Mouse (Mus musculus): ENCODE results near the gene Rbpj. TPM values are rescaled to one million over a fixed set of nuclear protein-coding genes. Genes with fewer than 3 reads are reported as not detected.
"Not testable (repeated sequence)": the region's sequence is repeated elsewhere in the genome, so short reads cannot be mapped to it uniquely, and the experiment has no call there.

Rbpj gene
- total RNA-seq, 2 experiments from 2014 or later, result 22.1 to 22.5 TPM

DNA sequence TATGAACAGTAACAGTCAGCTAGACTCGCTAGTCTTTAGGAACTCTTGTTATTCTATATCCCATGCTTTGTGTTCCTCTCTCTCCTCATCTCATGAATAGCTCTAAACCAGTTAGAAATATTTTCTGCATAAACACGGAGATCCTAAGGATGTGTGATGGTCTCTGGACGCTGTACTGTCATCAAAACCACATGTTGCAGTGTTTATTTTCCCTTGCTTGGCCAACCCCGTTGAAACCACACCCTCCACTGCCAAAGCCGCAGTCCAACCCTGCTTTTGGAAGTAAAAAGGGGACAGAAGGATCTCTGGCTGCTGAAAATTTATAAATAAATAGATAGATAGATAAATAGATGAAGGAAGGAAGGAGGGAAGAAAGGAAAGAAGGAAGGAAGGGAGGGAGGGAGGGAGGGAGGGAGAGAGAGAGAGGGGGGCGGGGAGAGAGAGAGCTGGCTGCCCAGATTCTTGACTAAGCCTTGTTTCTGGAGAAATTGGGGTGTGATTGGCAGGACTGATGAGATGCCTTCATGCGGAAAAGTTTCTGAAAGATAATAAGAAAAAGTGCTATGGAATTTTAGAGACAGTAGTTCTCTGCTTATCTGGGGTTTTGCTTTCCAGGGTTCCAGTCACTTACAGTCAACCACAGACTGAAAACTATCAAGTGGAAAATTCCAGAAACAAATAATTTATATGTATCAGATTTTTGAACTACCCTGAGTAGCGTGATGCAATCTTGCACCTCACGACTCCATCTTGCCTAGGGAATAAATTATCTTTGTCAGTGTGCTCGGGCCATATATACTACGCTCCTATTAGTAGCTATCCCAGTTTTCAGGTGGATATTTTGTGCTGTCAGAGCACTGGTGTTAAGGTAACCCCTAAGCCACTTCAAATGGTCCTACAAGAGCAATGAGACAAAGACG is 70.9 kb downstream of the Rbpj start:
- intact Hi-C loops (cut with DNase I; ENCODE audit: low total_unique reads), result no loop called here
- peak; percentile 44 for DNase-seq

DNA sequence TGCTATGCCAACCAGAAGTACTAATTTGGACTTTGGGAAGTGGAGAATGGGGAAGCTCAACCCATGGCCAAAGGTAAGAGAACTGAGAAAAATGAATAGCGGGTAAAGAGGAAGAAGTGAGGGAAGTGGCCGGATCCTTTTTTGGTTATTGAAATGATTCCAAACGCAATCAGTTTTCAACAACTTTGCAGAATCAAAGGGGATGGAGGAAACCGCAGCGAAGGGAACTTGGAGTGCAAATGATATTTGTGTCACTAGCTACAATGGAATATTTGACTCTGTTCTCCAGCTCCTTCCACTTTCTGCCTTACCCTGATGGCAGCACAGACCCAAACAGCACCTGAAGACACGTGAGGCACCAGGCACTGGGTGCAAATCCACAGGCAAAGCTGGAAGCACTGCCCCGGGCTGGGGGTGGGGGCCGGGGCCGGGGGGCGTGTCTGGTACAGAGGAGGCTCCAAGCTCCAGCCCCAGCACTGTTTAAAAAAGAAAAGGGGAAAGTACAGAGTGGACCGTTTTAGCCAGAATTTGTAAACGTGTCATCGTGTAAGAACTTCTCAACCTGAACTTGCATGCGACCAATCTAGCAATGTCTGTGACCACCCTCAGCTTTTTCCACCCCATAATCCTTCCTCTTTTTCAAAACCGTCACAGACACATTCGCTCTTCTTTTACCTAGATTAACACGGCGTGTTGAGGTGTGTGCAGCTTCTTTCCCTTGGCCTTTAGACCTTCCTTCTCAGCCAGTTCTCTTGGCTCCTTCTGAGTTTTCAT is 74.1 kb downstream of the Rbpj start:
- DNase-seq, result no peak
- intact Hi-C loops (cut with DNase I; ENCODE audit: low total_unique reads), result no loop called here

DNA sequence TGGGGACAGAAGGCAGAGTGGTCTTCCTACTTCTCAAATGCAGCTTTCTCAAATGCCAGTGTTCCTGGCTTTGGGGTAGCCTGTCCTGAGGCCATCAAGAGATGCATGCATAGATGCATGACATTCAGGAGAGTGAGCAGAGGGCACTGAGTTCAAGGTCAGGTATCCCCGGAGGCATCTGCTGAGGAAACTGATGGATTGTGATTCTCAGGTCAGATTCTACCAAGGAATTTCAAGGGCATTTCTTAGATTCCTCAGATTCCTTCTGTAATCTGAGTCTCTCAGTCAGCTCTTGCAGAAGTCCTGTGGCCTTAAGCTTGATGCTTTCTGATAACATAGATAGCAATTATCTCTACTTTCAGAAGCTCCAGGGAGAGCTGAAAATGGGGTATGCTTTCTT is 76.1 kb downstream of the Rbpj start:
- no peak for DNase-seq
- intact Hi-C loops (cut with DNase I; ENCODE audit: low total_unique reads), result no loop called here

DNA sequence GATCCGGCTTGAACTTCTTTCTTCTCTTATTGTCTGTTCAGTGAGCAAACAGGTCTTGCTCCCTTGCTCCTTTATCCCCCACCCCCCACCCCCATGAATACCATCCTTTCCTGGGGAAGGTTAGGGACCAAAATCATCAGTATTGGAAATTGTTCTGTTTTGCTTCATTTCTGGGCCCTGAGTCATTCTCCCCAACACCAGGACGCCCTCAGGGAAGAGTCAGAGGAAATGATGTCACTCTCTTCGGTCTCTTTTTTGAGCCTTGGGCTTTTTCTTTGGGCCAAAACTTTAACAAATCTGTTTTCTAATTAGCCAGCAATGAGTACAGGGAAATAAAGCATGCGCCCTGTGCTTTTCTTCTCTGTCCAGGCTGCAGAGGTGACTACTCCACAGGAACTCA is 77.4 kb downstream of the Rbpj start:
- no peak for DNase-seq
- intact Hi-C loops (cut with DNase I; ENCODE audit: low total_unique reads), result no loop called here

DNA sequence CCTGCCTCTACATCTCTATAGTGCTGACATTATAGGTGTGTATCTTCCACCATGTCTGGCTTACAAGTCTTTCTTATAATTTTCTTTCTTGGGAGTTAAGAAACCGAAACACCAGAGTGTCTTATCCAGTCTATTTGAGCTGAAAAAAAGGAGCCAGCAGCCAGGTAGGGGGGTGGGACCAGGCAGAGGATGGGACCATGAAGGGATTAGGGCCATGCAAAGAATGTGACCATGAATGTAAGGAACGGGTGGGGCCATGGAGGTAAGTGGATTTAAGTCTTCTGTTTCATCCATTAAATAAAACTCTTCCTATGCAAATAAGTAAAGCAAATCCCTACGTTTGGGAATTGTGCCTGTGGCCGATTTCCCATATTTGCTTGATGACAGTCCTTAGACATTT is 78.0 kb downstream of the Rbpj start:
- intact Hi-C loops (cut with DNase I; ENCODE audit: low total_unique reads), result no loop called here
- no peak for DNase-seq

DNA sequence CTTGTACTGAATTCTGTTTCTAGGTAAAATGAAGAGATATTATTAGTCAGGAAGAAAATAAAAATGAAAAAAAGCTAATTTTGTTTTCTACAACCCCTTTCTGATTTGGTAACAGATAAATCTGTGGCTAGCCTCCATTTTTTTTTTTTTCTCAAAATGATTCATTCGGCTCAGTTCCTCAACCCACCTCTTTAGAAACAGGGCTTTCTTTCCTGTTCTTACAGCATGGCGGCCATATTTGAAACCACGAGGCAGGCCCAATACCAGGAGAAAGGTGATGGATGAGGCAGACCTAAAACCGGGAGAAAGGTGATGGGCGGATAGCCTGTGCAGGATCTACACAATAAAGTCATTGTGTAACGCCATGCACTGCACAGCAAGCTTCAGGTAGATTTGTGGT is 80.5 kb downstream of the Rbpj start:
- no peak for DNase-seq
- intact Hi-C loops (cut with DNase I; ENCODE audit: low total_unique reads), result no loop called here

DNA sequence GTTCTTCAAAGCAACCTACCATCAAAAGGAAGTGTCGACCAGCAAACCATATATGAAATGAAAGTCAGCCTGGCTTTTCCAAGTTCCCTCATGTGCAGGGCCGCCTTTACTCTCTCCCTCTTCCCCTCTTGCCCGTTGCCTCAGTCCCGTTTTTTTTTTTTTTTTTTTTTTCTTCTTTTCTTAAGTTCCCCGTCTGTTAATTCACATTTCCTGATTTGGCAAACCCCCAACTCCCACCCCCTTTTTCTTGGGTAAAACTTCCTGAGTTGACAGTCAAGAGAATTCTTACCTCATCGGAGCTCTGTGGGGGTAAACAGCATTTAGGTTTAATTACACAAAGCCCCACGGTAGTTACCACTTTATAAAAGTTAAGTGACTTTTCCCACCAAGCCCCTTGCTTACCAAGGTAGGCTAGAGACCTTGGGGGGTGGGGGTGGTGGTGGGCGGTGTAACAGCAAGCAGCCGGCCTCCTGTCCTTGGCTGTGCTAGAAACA is 81.1 kb downstream of the Rbpj start:
- intact Hi-C loops (cut with DNase I; ENCODE audit: low total_unique reads), result no loop called here
- DNase-seq, result peak; percentile 26

DNA sequence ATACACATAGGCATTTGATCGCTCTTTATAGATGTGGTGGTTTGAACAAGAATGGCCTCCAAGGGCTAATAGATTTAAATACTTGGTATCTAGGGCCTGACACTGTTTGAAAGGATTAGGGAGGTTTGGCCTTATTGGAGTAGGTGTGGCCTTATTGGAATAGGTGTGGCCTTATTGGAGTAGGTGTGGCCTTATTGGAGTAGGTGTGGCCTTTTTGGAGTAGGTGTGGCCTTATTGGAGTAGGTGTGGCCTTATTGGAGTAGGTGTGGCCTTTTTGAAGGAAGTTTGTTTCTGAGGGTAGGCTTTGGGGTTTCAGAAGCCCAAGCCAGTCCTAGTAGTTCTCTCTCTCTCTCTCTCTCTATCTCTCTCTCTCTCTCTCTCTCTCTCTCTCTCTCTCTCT is 84.4 kb downstream of the Rbpj start:
- DNase-seq; intact Hi-C loops (cut with DNase I; ENCODE audit: low total_unique reads): not testable (repeated sequence)

DNA sequence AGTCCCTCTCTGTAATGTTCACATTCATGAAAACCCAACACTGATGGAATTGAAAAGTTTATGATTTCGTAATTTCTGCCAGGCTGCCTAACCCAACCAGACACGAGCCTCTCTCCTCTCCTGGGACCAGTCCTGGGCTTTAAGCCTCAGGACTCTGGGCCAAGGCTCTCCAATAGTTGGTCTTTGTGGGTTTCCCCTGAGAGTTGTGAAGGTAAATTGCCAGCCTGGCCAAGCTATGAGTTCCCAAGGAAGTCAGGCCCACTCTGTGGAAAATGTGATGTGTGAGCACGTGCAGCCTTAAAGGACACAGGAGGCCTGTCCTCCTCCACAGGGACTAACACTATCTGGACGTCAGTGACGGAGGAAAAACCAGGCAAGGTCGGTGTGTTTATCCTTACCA is 85.4 kb downstream of the Rbpj start:
- intact Hi-C loops (cut with DNase I; ENCODE audit: low total_unique reads), result no loop called here
- DNase-seq, result no peak

DNA sequence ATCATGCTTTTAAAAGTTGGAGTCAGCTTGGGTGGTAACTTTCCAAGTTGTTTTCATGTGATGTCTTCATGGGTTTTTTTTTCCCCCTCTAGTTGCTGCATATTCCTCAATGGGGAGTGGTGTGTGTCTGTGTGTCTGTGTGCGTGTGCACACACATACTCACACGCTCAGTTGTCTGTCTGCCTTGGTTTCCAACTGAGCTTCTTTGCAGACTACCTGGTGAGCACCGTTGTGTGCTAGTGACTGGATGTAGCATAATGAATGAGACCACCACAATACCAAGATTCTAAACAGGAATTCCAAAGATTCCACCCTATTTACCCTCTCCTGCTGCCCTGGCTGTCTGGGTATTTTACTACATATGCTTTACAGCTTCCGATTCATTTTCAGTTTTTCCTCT is 86.0 kb downstream of the Rbpj start:
- DNase-seq, result no peak
- intact Hi-C loops (cut with DNase I; ENCODE audit: low total_unique reads), result no loop called here

DNA sequence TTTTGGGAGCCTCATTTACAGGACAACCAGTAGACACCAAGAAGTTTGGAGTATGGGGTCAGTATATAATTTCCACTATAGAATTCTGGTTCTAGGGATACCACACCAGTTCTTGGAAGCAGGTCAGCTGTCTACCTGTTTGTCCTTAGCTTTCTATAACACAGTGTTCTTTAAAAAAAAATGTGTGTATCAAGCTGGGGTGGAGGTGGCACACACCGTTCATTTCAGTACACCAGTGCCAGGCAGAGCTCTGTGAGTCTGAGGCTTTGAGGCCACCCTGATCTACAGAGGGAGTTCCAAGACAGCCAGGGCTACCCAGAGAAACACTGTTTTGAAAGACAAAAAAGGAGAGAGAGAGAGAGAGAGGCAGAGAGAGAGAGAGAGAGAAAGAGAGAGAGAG is 87.3 kb downstream of the Rbpj start:
- intact Hi-C loops (cut with DNase I; ENCODE audit: low total_unique reads), result no loop called here
- no peak for DNase-seq

DNA sequence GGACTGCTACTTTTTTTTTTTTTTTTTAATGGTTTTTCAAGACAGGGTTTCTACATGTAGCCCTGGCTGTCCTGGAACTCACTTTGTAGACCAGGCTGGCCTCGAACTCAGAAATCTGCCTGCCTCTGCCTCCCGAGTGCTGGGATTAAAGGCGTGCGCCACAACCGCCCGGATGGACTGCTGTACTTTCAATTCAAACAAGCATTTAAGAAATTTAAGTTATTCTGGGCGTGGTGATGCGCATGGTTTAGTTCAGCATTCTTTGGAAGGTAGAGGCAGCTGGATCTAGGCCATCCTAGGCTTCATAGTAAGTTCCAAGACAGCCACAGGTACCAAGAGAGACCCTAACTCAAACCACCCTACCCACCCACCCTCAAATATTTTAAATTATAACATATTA is 88.2 kb downstream of the Rbpj start:
- intact Hi-C loops (cut with DNase I; ENCODE audit: low total_unique reads), result no loop called here
- no peak for DNase-seq

DNA sequence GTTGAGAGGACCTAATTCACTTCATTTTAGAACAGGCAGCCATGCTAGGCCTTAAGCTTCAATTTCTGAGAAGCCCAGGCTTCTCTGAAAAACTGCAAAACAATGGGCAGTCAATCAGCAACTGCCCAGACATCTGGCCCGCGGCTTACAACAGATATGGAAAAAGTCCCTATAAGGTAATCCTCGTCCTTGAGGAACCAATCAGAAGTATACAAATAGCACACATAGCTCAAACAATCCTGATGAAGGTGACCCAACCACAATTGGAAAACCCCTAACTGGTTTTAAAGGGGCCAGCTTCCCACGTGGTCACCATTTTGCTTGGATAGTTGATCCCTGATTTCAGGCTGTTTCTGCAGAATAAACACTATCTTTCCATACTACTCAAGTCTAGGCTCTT is 89.0 kb downstream of the Rbpj start:
- intact Hi-C loops (cut with DNase I; ENCODE audit: low total_unique reads), result no loop called here
- DNase-seq, result no peak

DNA sequence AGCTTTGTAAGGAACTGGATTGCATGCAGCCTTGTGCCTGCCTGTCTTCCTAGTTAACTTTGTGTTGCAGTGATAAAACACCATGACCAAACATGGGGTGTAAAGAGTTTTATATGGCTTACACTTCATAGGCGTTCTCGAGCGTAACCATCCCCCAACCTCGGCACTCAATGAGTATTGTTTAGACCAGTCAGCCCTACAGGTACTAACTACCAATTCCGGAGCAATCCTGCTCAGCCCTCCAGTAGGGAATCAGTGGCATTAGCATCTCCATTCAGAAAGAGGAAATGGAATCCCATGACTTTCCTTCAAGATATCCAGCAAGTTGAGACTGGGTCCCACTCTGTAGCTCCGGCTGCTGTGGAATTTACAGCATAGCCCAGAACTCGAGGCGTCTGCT is 89.5 kb downstream of the Rbpj start:
- DNase-seq, result no peak
- intact Hi-C loops (cut with DNase I; ENCODE audit: low total_unique reads), result no loop called here

DNA sequence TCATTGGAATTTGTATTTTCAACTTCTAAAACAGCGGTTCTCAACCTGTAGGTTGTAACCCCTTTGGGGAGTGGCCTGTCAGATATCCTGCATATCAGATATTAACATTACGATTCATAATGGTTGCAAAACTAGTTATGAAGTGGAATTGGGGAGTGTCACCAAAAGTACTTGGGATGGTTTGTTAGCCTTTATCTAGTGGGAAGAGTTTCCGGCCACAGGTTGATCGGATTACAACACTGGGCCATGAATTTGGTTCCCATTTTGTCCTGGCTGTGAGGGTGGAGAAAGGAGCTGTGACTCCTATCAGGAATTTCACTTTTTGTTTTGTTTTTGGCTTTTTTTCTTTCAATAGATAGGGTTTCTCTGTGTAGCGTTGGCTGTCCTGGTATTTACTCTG is 90.0 kb downstream of the Rbpj start:
- intact Hi-C loops (cut with DNase I; ENCODE audit: low total_unique reads), result no loop called here
- DNase-seq, result no peak

DNA sequence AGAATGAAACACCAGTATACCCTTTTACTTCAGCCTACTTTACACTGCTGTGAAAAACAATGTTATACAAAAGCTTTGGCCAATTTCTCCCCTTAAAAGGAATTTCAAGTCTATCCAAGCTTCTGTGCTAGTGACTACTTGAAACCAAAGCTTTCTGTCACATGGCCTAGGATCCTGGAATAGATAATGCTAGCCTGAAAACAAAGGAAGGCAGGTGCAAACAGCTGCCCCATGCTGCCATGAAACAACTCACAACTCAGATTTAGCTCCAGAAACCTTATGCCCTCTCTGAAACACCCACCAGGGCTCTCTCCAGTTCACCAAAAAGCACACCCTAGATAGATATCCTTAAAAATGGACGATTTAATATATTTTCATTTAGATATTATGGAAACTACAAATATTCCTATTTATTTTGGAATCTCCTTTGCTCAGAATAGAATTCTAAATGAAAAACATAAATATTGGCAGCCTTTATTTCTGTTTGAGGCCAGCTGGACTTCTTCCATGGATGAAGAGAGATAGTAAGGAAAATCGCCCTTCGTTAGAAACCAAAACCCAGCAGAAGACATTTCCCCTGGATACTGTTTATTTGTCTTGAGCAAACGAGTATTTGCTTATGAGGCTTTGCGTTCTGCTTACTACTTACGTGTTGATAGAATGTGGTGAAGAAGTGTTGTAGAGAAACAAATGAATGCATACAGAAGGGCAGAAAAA is 91.8 kb downstream of the Rbpj start:
- no peak for DNase-seq
- intact Hi-C loops (cut with DNase I; ENCODE audit: low total_unique reads), result no loop called here

DNA sequence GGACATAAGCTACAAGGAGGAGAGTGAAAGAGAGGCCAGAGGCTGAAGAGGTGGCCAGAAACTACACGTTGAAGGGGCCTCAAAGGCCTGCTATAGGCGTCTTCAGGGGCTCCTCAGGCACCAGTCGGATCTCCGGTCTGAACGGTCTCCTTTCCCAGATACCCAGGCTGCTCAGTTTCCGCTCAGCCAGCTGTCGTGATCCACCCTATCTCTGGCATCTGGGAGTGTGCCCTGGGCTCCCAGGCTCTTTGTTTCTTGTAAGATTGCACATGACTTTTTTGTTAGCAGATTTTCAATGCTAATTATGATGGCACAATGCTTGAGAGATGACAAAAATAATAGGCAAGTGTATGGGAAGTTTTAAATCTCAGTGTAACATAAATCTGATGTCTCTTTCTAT is 95.2 kb downstream of the Rbpj start:
- DNase-seq, result no peak
- intact Hi-C loops (cut with DNase I; ENCODE audit: low total_unique reads), result no loop called here

DNA sequence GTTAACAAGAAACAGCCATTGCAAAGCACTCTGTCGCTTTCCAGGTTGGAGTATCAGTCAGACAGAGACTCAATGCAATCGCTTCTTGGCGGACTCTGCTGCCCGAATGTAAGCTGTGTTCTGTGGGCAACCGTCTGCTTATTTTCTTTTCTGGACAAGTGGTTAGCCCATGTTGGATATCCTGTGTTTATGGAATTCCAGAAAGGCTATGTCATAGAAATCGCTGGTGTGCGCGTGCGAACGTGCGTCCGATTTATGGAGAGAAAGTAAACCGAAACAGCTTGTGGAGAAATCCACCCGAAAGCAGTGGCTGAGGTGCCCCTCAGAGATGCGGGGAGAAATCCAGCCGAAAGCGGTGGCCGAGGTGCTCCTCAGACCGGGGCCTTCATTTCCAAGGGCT is 98.4 kb downstream of the Rbpj start:
- no peak for DNase-seq
- intact Hi-C loops (cut with DNase I; ENCODE audit: low total_unique reads), result no loop called here

DNA sequence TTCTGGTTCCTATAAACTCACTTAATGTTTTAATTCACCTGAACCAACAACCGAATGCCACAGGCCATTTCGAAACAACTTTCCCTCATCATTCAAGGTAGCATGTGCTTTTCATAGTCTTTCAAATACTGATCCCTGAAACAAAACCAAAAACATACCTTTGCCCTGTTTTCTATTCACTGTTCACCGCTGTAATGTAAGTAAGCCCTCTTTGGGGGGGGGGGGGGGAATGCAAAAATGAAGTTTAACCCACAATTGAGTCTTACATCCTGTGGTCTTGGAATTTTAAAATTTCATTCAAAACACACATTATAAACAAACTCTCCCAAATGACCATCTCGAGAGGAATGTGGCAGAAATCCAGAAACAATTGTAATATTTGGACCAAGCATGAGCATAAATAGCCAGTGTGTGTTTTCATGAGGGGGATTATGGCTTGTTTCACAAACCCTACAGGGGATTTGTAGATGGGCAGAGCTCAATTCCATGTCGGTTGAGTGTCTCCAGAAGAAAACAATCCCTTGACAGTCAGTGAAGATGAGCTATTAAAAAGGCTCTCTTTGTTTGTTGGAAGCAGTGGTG is 99.4 kb downstream of the Rbpj start:
- no peak for DNase-seq
- intact Hi-C loops (cut with DNase I; ENCODE audit: low total_unique reads), result no loop called here
